Comparison of ENCODE assay signal across 9 mouse cellular contexts in genomic region chr8:106603933-106604332, GRCm38 (mm10). TPM values are rescaled to one million over a fixed set of nuclear protein-coding genes. Genes with fewer than 3 reads are reported as not detected.
DNase-seq lines count a peak whose midpoint lies in the region; ATAC-seq and TF ChIP-seq lines count a peak whose summit lies in the region.
"Had no signal": no experiment of that assay in that cellular context is flagged by ENCODE, and none has a peak within 500 bp of the region (broad histone marks: within the 10 kb centered on the region; RNA-seq: fewer than 3 reads in every experiment).

No protein-coding gene starts in this region.

- peak overlapping the region; percentile 54 for H3K4me3 ChIP-seq in layer of hippocampus, adult 2 months
- H3K4me3 ChIP-seq in embryonic facial prominence, embryonic 14.5 days (ENCODE audit: low read depth, low read length), result peak overlapping the region; percentile 56
- peak overlapping the region; percentile 58 for H3K4me3 ChIP-seq in hindbrain, embryonic 16.5 days (ENCODE audit: low read length)
- peak overlapping the region; percentile 44 for H3K4me3 ChIP-seq in midbrain, embryonic 14.5 days (replicated peaks; ENCODE audit: low read depth, low read length)

- no peak for DNase-seq in layer of hippocampus, adult 2 months (ENCODE audit: low spot score in 2 of 2)
- DNase-seq in layer of hippocampus, adult 8-10 months (ENCODE audit: low spot score in 2 of 2), result no peak
- DNase-seq in embryonic facial prominence, embryonic 14.5 days (ENCODE audit: low spot score), result no peak
- peak; percentile 12 for DNase-seq in midbrain, embryonic 14.5 days
- DNase-seq in spleen, adult 12 weeks (ENCODE audit: low spot score), result no peak
- no peak for DNase-seq in urinary bladder, postnatal 14 days (ENCODE audit: low spot score)
- DNase-seq in left cerebral cortex, adult 9 months (ENCODE audit: low spot score in 2 of 2), result no peak
- DNase-seq: adrenal gland, adult 8-10 months had no signal

- TF ChIP-seq CTCF in layer of hippocampus, adult 2 months (conservative IDR thresholded peaks at IDR 0.05), result no peak

- ATAC-seq in embryonic facial prominence, embryonic 14.5 days (ENCODE audit: low read depth), result no peak
- ATAC-seq in hindbrain, embryonic 16.5 days, result no peak
- no peak for ATAC-seq in midbrain, embryonic 14.5 days (ENCODE audit: low FRiP score, low TSS enrichment)

- H3K9ac ChIP-seq in embryonic facial prominence, embryonic 14.5 days (ENCODE audit: low read depth, low read length), result peak overlapping the region; percentile 61
- no peak overlapping the region for H3K9ac ChIP-seq in hindbrain, embryonic 16.5 days (ENCODE audit: low read depth, low read length)
- peak overlapping the region; percentile 9; the same call in 1 of the 2 replicates for H3K9ac ChIP-seq in midbrain, embryonic 14.5 days (replicated peaks; ENCODE audit: low read length)

- peak overlapping the region; percentile 81 for H3K4me2 ChIP-seq in embryonic facial prominence, embryonic 14.5 days (ENCODE audit: low read depth, low read length)
- H3K4me2 ChIP-seq in hindbrain, embryonic 16.5 days (ENCODE audit: low read length), result peak overlapping the region; percentile 93
- H3K4me2 ChIP-seq in midbrain, embryonic 14.5 days (ENCODE audit: low read length), result peak overlapping the region; percentile 80

- H3K27me3 ChIP-seq in embryonic facial prominence, embryonic 14.5 days (replicated peaks; ENCODE audit: control insufficient read depth, insufficient read depth, low read length), result peaks cover 59% of the 10 kb centered on the region
- peaks cover 32% of the 10 kb centered on the region for H3K27me3 ChIP-seq in hindbrain, embryonic 16.5 days (replicated peaks; ENCODE audit: control insufficient read depth, insufficient read depth, low read length)
- peaks cover 39% of the 10 kb centered on the region for H3K27me3 ChIP-seq in midbrain, embryonic 14.5 days (ENCODE audit: control insufficient read depth, insufficient read depth, low read length)

- H3K9me3 ChIP-seq in embryonic facial prominence, embryonic 14.5 days (ENCODE audit: control insufficient read depth, low read length), result no peaks in the 10 kb centered on the region
- no peaks in the 10 kb centered on the region for H3K9me3 ChIP-seq in hindbrain, embryonic 16.5 days (ENCODE audit: control insufficient read depth, low read length)
- H3K9me3 ChIP-seq in midbrain, embryonic 14.5 days (ENCODE audit: control insufficient read depth, low read length), result no peaks in the 10 kb centered on the region

- no peak overlapping the region for H3K27ac ChIP-seq in layer of hippocampus, adult 2 months
- H3K27ac ChIP-seq in embryonic facial prominence, embryonic 14.5 days (replicated peaks; ENCODE audit: low read depth, low read length), result no peak overlapping the region
- H3K27ac ChIP-seq in hindbrain, embryonic 16.5 days (ENCODE audit: low read depth, low read length), result no peak overlapping the region
- no peak overlapping the region for H3K27ac ChIP-seq in midbrain, embryonic 14.5 days (replicated peaks; ENCODE audit: low read depth, low read length)

- H3K36me3 ChIP-seq in embryonic facial prominence, embryonic 14.5 days (ENCODE audit: control insufficient read depth, insufficient read depth, low read length), result no peaks in the 10 kb centered on the region
- H3K36me3 ChIP-seq in hindbrain, embryonic 16.5 days (ENCODE audit: control insufficient read depth, insufficient read depth, low read length), result no peaks in the 10 kb centered on the region
- H3K36me3 ChIP-seq in midbrain, embryonic 14.5 days (ENCODE audit: control insufficient read depth, insufficient read depth, low read length), result no peaks in the 10 kb centered on the region

- 0% methylated on average over 17 of the region's 19 CpGs for WGBS in embryonic facial prominence, embryonic 14.5 days
- WGBS in hindbrain, embryonic 16.5 days, result 0% methylated on average over 19 of the region's 19 CpGs
- WGBS in midbrain, embryonic 14.5 days, result under 1% methylated on average over 19 of the region's 19 CpGs

- H3K4me1 ChIP-seq in embryonic facial prominence, embryonic 14.5 days (ENCODE audit: control insufficient read depth, insufficient read depth, low read length), result peaks cover 5% of the 10 kb centered on the region; the same call in 1 of the 2 replicates
- peaks cover 11% of the 10 kb centered on the region for H3K4me1 ChIP-seq in hindbrain, embryonic 16.5 days (ENCODE audit: control insufficient read depth, insufficient read depth, low read depth, low read length)
- peaks cover 15% of the 10 kb centered on the region for H3K4me1 ChIP-seq in midbrain, embryonic 14.5 days (ENCODE audit: control insufficient read depth, insufficient read depth, low read length)

RNA-seq across cellular contexts. Expression of gene Cdh1, which starts 0.8 kb away (rescaled TPM):
- under 1 TPM; 0.37 to 0.54 TPM for total RNA-seq in layer of hippocampus, adult 2 months (2021)
- 1 to 10 TPM; 1.1 to 3.0 (median 1.2) TPM for total RNA-seq in layer of hippocampus, adult 8-10 months (2022)
- polyA plus RNA-seq in embryonic facial prominence, embryonic 14.5 days (2014; fragmentation: Nextera tagmentation; extraction: Ambion mirVana), result 37.3 and 47.5 TPM in 2 replicates
- 4.6 and 6.5 TPM in 2 replicates for polyA plus RNA-seq in hindbrain, embryonic 16.5 days (2015; fragmentation: Nextera tagmentation; extraction: Ambion mirVana)
- 0.26 and 1.9 TPM in 2 replicates for polyA plus RNA-seq in midbrain, embryonic 14.5 days (2014; fragmentation: Nextera tagmentation; extraction: Ambion mirVana)

RNA-seq across cellular contexts. Expression of gene Gm10073, which starts 30.7 kb away (rescaled TPM):
- total RNA-seq in layer of hippocampus, adult 2 months (2021), result 10 to 100 TPM; 90.4 to 97.5 TPM
- total RNA-seq in layer of hippocampus, adult 8-10 months (2022), result 100 to 1,000 TPM in 2 of 4 experiments, 10 to 100 TPM in 2; 82.6 to 111 (median 95.6) TPM
- 11.4 and 13.7 TPM in 2 replicates for polyA plus RNA-seq in embryonic facial prominence, embryonic 14.5 days (2014; fragmentation: Nextera tagmentation; extraction: Ambion mirVana)
- polyA plus RNA-seq in hindbrain, embryonic 16.5 days (2015; fragmentation: Nextera tagmentation; extraction: Ambion mirVana), result 7.4 and 12.5 TPM in 2 replicates
- polyA plus RNA-seq in midbrain, embryonic 14.5 days (2014; fragmentation: Nextera tagmentation; extraction: Ambion mirVana), result 6.4 and 8.2 TPM in 2 replicates
